Mouse (Mus musculus) liver, adult 2 months (tissue): ENCODE results near the gene Romo1.

Experiments used
- CTCF ChIP-seq: fragments of 200-500 bp; IDR thresholded peaks from 2 replicates; pipeline ENCODE4 v1.5.1; 2011; ENCODE audit warnings: low read depth, low read length, control low read depth
- POLR2A ChIP-seq: fragments of 200-500 bp; IDR thresholded peaks from 2 replicates; pipeline ENCODE4 v1.6.1; 2011; ENCODE audit warnings: low read length, control low read depth; ENCODE audit not compliant: insufficient read depth; ENCODE audit errors: extremely low read depth

DNA sequence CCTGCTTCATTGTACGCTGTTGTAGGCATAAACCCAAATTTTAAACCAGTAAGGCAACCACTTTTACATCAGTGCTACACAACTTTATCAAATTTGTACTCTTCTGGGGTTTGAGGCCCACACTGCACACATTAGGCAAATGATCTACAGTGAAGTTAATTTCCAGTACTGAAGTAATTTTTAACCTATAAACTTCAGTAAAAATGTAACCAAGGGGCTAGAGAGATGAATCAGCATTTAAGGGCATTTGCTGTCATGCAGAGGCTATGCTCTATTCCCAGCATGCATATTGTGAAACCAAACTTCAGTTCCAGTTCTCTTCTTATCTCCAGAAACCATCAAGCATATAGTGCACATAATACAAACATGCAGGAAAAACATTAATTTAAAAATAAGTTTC, 21.6 kb downstream of the Romo1 start:
- TF ChIP-seq CTCF, result no peak
- TF ChIP-seq POLR2A, result no peak
